Mouse (Mus musculus): Measurements from ENCODE around the gene Tuba1a. TPM values are rescaled to one million over a fixed set of nuclear protein-coding genes. Genes with fewer than 3 reads are reported as not detected.
"Not testable (repeated sequence)": the region's sequence is repeated elsewhere in the genome, so short reads cannot be mapped to it uniquely, and the experiment has no call there.

The Tuba1a gene
- polyA plus RNA-seq, 1 experiment from 2014 or later: 925 TPM

GRCm38 (mm10) chr15:98930017-98930734 is 23.3 kb downstream of the Tuba1a start:
- H3K4me3 ChIP-seq (ENCODE audit: low read length): no peak overlapping the region
- H3K27ac ChIP-seq (ENCODE audit: low read length): 0 out of 2 replicates have a peak overlapping the region, but pooled peaks have one; percentile 29
- no peak overlapping the region for H3K4me2 ChIP-seq (replicated peaks; ENCODE audit: low read depth, low read length)
- H3K4me1 ChIP-seq (ENCODE audit: insufficient read depth, low read length): peaks cover 14% of the 10 kb centered on the region
- 51% methylated on average over 8 of the region's 8 CpGs for WGBS
- H3K9me3 ChIP-seq (ENCODE audit: low read length): no peaks in the 10 kb centered on the region; the same call in 1 of the 2 replicates
- no peak for ATAC-seq (ENCODE audit: low FRiP score, low TSS enrichment)
- peaks cover 11% of the 10 kb centered on the region for H3K36me3 ChIP-seq (ENCODE audit: insufficient read depth, low read length)
- H3K27me3 ChIP-seq (ENCODE audit: insufficient read depth, low read length): no peaks in the 10 kb centered on the region
- no peak overlapping the region for H3K9ac ChIP-seq (replicated peaks; ENCODE audit: low read length)

GRCm38 (mm10) chr15:98928598-98929240 is 24.8 kb downstream of the Tuba1a start:
- peaks cover 12% of the 10 kb centered on the region; the same call in 1 of the 2 replicates for H3K4me1 ChIP-seq (ENCODE audit: insufficient read depth, low read length)
- H3K27ac ChIP-seq (ENCODE audit: low read length): no peak overlapping the region
- ATAC-seq (ENCODE audit: low FRiP score, low TSS enrichment): peak; percentile 76; the same call in 1 of the 2 replicates
- H3K9me3 ChIP-seq (ENCODE audit: low read length): no peaks in the 10 kb centered on the region; the same call in 1 of the 2 replicates
- peak overlapping the region; percentile 6; the same call in 1 of the 2 replicates for H3K4me3 ChIP-seq (ENCODE audit: low read length)
- H3K27me3 ChIP-seq (ENCODE audit: insufficient read depth, low read length): no peaks in the 10 kb centered on the region
- H3K9ac ChIP-seq (replicated peaks; ENCODE audit: low read length): peak overlapping the region; percentile 32; the same call in 1 of the 2 replicates
- H3K4me2 ChIP-seq (replicated peaks; ENCODE audit: low read depth, low read length): peak overlapping the region; percentile 29
- WGBS: 12% methylated on average over 13 of the region's 13 CpGs
- peaks cover 11% of the 10 kb centered on the region for H3K36me3 ChIP-seq (ENCODE audit: insufficient read depth, low read length)

DNA sequence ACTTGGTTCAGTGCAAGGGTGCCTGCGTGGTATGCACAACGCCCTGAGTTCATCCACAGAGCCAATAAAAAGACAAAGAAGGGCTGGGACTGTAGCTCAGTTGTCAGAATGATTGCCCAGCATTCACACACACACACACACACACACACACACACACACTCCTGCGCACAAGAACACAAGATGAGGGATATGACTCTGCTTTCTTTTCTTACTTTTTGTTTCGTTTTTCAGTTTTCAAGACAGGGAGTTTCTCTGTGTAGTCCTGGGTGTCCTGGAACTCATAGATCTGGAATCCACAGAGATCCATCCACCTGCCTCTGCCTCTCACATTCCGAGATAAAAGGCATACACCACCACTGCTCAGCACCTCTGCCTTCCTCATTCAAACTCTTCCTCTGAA is 25.9 kb downstream of the Tuba1a start:
- 84% methylated on average over 5 of the region's 5 CpGs for WGBS
- Histone ChIP-seq H3K27ac (ENCODE audit: low read length) (no peak overlapping the region), H3K4me2 (replicated peaks; ENCODE audit: low read depth, low read length) (no peak overlapping the region), H3K9me3 (ENCODE audit: low read length) (no peaks in the 10 kb centered on the region; the same call in 1 of the 2 replicates), H3K4me3 (ENCODE audit: low read length) (no peak overlapping the region), H3K27me3 (ENCODE audit: insufficient read depth, low read length) (no peaks in the 10 kb centered on the region), H3K36me3 (ENCODE audit: insufficient read depth, low read length) (peaks cover 11% of the 10 kb centered on the region), H3K9ac (replicated peaks; ENCODE audit: low read length) (no peak overlapping the region), H3K4me1 (ENCODE audit: insufficient read depth, low read length) (peaks cover 7% of the 10 kb centered on the region; the same call in 1 of the 2 replicates)
- ATAC-seq (ENCODE audit: low FRiP score, low TSS enrichment): no peak

DNA sequence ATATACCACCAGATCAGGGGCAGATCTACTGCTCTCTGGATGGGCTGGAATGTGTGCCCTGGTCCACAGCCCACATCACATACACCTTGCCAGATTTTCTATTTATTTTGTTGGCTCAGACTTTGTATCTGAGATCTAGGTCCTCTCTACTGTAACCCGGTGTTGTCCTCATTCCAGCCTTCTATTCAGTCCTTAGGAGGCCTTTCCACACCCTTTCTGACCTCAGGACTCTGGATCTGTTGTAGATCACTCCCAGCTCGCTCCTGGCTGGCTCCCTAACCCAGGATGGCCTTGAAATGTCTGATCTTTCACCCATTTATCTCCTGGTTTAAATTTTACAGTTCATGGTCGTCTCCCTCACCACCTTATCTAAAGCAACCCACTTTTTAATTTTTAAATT is 28.8 kb downstream of the Tuba1a start:
- Histone ChIP-seq H3K36me3 (ENCODE audit: insufficient read depth, low read length) (no peaks in the 10 kb centered on the region; the same call in 1 of the 2 replicates), H3K9ac (replicated peaks; ENCODE audit: low read length) (no peak overlapping the region), H3K4me3 (ENCODE audit: low read length) (no peak overlapping the region), H3K27ac (ENCODE audit: low read length) (no peak overlapping the region), H3K27me3 (ENCODE audit: insufficient read depth, low read length) (no peaks in the 10 kb centered on the region), H3K4me1 (ENCODE audit: insufficient read depth, low read length) (peaks cover 4% of the 10 kb centered on the region; the same call in 1 of the 2 replicates), H3K9me3 (ENCODE audit: low read length) (no peaks in the 10 kb centered on the region; the same call in 1 of the 2 replicates), H3K4me2 (replicated peaks; ENCODE audit: low read depth, low read length) (no peak overlapping the region)
- ATAC-seq (ENCODE audit: low FRiP score, low TSS enrichment): no peak
- WGBS: 73% methylated on average over 3 of the region's 3 CpGs

DNA sequence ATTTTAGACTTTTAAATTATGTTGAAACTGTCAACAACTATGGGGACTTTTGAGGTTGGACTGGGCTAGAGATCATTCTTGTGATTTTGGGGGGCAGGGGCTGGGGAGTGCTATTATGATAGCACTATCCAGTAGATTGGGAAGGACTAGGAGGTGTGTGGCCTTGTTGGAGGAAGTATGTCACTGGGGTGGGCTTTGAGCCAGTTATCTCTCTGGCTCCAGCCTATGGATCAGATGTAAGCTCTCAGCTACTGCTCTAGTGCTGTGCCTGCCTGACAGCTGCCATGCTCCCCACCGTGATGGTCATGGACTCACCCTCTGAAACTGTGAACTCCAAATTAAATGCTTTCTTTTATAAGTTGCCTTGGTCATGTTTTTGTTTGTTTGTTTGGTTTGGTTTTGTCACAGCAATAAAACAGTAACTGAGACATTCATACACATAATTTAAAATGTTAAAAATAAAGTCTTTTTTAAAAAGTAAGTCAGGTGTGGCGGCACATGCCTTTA is 30.4 kb downstream of the Tuba1a start:
- no peak for ATAC-seq (ENCODE audit: low FRiP score, low TSS enrichment)
- WGBS: 86% methylated on average over 2 of the region's 2 CpGs
- H3K27ac ChIP-seq (ENCODE audit: low read length): no peak overlapping the region
- H3K9ac ChIP-seq (replicated peaks; ENCODE audit: low read length): no peak overlapping the region
- H3K4me3 ChIP-seq (ENCODE audit: low read length): no peak overlapping the region
- H3K4me1 ChIP-seq (ENCODE audit: insufficient read depth, low read length): no peaks in the 10 kb centered on the region
- H3K27me3 ChIP-seq (ENCODE audit: insufficient read depth, low read length): no peaks in the 10 kb centered on the region
- H3K36me3 ChIP-seq (ENCODE audit: insufficient read depth, low read length): no peaks in the 10 kb centered on the region; the same call in 1 of the 2 replicates
- no peaks in the 10 kb centered on the region; the same call in 1 of the 2 replicates for H3K9me3 ChIP-seq (ENCODE audit: low read length)
- H3K4me2 ChIP-seq (replicated peaks; ENCODE audit: low read depth, low read length): no peak overlapping the region

DNA sequence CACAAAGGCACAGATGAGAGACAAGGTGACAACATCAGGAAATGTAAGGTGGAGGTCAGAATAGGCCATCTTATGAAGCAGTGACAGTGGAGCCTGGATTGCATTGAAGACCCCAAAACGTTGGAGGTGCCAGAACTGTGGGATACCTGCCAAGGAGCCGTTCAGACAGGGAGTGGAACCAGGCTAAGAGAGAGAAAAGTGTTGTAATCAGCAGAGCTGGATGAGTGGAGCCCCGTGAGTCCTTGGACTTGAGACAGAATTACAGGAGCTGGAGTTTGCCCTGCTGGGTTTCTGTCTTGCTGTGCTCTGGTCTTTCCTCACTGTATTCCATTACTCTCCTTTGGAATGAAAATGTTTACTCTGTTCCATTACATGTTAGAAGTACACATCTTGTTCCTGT is 30.9 kb downstream of the Tuba1a start:
- H3K36me3 ChIP-seq (ENCODE audit: insufficient read depth, low read length): no peaks in the 10 kb centered on the region; the same call in 1 of the 2 replicates
- no peak overlapping the region for H3K27ac ChIP-seq (ENCODE audit: low read length)
- H3K4me1 ChIP-seq (ENCODE audit: insufficient read depth, low read length): no peaks in the 10 kb centered on the region
- H3K4me2 ChIP-seq (replicated peaks; ENCODE audit: low read depth, low read length): no peak overlapping the region
- H3K9ac ChIP-seq (replicated peaks; ENCODE audit: low read length): no peak overlapping the region
- no peak for ATAC-seq (ENCODE audit: low FRiP score, low TSS enrichment)
- 58% methylated on average over 3 of the region's 3 CpGs for WGBS
- no peak overlapping the region for H3K4me3 ChIP-seq (ENCODE audit: low read length)
- H3K9me3 ChIP-seq (ENCODE audit: low read length): no peaks in the 10 kb centered on the region; the same call in 1 of the 2 replicates
- H3K27me3 ChIP-seq (ENCODE audit: insufficient read depth, low read length): no peaks in the 10 kb centered on the region

GRCm38 (mm10) chr15:98921510-98921909 is 32.0 kb downstream of the Tuba1a start:
- peaks cover 4% of the 10 kb centered on the region for H3K4me1 ChIP-seq (ENCODE audit: insufficient read depth, low read length)
- 83% methylated on average over 5 of the region's 5 CpGs for WGBS
- no peak overlapping the region for H3K4me2 ChIP-seq (replicated peaks; ENCODE audit: low read depth, low read length)
- H3K27me3 ChIP-seq (ENCODE audit: insufficient read depth, low read length): no peaks in the 10 kb centered on the region
- no peaks in the 10 kb centered on the region; the same call in 1 of the 2 replicates for H3K36me3 ChIP-seq (ENCODE audit: insufficient read depth, low read length)
- H3K9ac ChIP-seq (replicated peaks; ENCODE audit: low read length): no peak overlapping the region
- H3K4me3 ChIP-seq (ENCODE audit: low read length): no peak overlapping the region
- H3K9me3 ChIP-seq (ENCODE audit: low read length): no peaks in the 10 kb centered on the region; the same call in 1 of the 2 replicates
- ATAC-seq (ENCODE audit: low FRiP score, low TSS enrichment): no peak
- H3K27ac ChIP-seq (ENCODE audit: low read length): no peak overlapping the region

DNA sequence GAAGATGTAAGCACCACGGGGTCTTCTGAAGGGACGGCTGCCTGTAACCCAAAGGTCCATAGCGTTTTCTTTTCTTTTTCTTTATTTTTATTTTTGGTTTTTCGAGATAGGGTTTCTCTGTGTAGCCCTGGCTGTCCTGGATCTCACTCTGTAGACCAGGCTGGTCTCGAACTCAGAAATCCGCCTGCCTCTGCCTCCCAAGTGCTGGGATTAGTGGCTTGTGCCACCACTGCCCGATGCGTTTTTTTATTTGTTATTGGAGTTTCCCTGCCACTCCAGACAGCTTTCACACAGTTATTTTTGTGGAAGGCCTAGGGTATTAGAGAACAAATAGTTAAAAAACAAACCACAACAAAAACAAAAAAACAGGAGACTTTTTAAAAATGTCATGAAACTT is 35.0 kb downstream of the Tuba1a start:
- peak overlapping the region; percentile 81 for H3K4me3 ChIP-seq (ENCODE audit: low read length)
- peaks cover 10% of the 10 kb centered on the region for H3K4me1 ChIP-seq (ENCODE audit: insufficient read depth, low read length)
- not testable (repeated sequence) for H3K9me3 ChIP-seq (ENCODE audit: low read length); H3K36me3 ChIP-seq (ENCODE audit: insufficient read depth, low read length); H3K27me3 ChIP-seq (ENCODE audit: insufficient read depth, low read length); ATAC-seq (ENCODE audit: low FRiP score, low TSS enrichment)
- H3K9ac ChIP-seq (replicated peaks; ENCODE audit: low read length): peak overlapping the region; percentile 82
- H3K27ac ChIP-seq (ENCODE audit: low read length): peak overlapping the region; percentile 22
- WGBS: 28% methylated on average over 8 of the region's 8 CpGs
- peak overlapping the region; percentile 72 for H3K4me2 ChIP-seq (replicated peaks; ENCODE audit: low read depth, low read length)

- no peaks in the 10 kb centered on the region for H3K27me3 ChIP-seq (ENCODE audit: insufficient read depth, low read length)
- peak within 1 kb of the TSS; percentile 81 for H3K4me3 ChIP-seq (ENCODE audit: low read length)
- H3K4me1 ChIP-seq (ENCODE audit: insufficient read depth, low read length): peaks cover 10% of the 10 kb centered on the region
- no peaks in the 10 kb centered on the region for H3K9me3 ChIP-seq (ENCODE audit: low read length)
- peaks cover 2% of the 10 kb centered on the region for H3K36me3 ChIP-seq (ENCODE audit: insufficient read depth, low read length)
- peak; percentile 99 for ATAC-seq (ENCODE audit: low FRiP score, low TSS enrichment)
- H3K4me2 ChIP-seq (replicated peaks; ENCODE audit: low read depth, low read length): peak within 1 kb of the TSS; percentile 72
- peak within 1 kb of the TSS; percentile 95 for H3K27ac ChIP-seq (ENCODE audit: low read length)
- peak within 1 kb of the TSS; percentile 82 for H3K9ac ChIP-seq (replicated peaks; ENCODE audit: low read length)
- WGBS: under 1% methylated on average over 80 of the region's 82 CpGs
These were observed 35.7 kb downstream of the Tuba1a start, which contains the start of gene Lmbr1l for GRCm38 (mm10) chr15:98917538-98918498. Lmbr1l (minus strand) TSS chr15:98918231.

Measured in kidney, embryonic 16.5 days (tissue).